Mouse (Mus musculus) olfactory bulb, adult 2 months (tissue): ENCODE results near the gene Nme4.

Experiments used
- CTCF ChIP-seq: fragments of 200-500 bp; IDR thresholded peaks from 2 replicates; pipeline ENCODE4 v1.5.1; 2012; ENCODE audit warnings: low read depth, mild to moderate bottlenecking, low read length, moderate library complexity; ENCODE audit not compliant: insufficient read depth
- POLR2A ChIP-seq: fragments of 200-500 bp; IDR thresholded peaks from 2 replicates; pipeline ENCODE4 v1.6.1; 2012; ENCODE audit warnings: mild to moderate bottlenecking, low read depth, low read length, moderate library complexity; ENCODE audit not compliant: insufficient read depth

DNA sequence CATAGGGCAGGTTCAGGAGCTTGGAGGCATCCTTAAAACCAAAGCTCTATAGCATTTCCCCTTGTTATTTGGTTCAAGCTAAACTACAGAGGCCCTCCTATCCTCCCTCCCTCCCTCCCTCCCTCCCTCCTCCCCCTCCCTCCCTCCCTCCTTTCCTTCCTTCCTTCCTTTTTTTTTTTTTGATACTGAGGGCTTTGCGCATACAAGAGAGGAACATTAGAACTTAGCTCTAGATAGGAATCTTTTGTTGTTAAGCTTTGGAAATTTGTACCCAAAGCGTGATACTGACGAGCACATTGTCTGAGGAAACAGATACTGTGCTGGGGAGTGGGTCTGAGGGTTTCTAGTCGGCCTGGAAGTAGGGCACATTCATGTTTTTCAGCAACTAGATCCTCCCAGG, 10.2 kb upstream of the Nme4 start:
- TF ChIP-seq POLR2A (no peak), CTCF (no peak)
